In genomic region chr19:29865142-29865541, GRCm38 (mm10) we compare ENCODE assay signal across 30 mouse cellular contexts. TPM values are rescaled to one million over a fixed set of nuclear protein-coding genes. Genes with fewer than 3 reads are reported as not detected.
DNase-seq lines count a peak whose midpoint lies in the region; ATAC-seq lines count a peak whose summit lies in the region.
"Had no signal": no experiment of that assay in that cellular context is flagged by ENCODE, and none has a peak within 500 bp of the region (broad histone marks: within the 10 kb centered on the region; RNA-seq: fewer than 3 reads in every experiment).

No protein-coding gene starts in this region.

- no peaks in the 10 kb centered on the region for H3K4me1 ChIP-seq in liver, embryonic 12.5 days
- no peaks in the 10 kb centered on the region for H3K4me1 ChIP-seq in liver, embryonic 13.5 days (replicated peaks)
- H3K4me1 ChIP-seq in neural tube, embryonic 15.5 days, result no peaks in the 10 kb centered on the region
- H3K4me1 ChIP-seq: embryonic facial prominence, embryonic 13.5 days; forebrain, embryonic 12.5 days; heart, embryonic 10.5 days; hindbrain, embryonic 15.5 days; intestine, embryonic 15.5 days had no signal

- H3K27me3 ChIP-seq in liver, embryonic 12.5 days (replicated peaks), result 0 out of 2 replicates have a peak, but pooled peaks cover 4% of the 10 kb centered on the region
- H3K27me3 ChIP-seq in liver, embryonic 13.5 days, result no peaks in the 10 kb centered on the region
- H3K27me3 ChIP-seq in neural tube, embryonic 15.5 days (replicated peaks), result no peaks in the 10 kb centered on the region
- H3K27me3 ChIP-seq: embryonic facial prominence, embryonic 13.5 days; forebrain, embryonic 12.5 days; hindbrain, embryonic 15.5 days; intestine, embryonic 15.5 days; neural tube, embryonic 13.5 days had no signal

- no peaks in the 10 kb centered on the region for H3K36me3 ChIP-seq in liver, embryonic 12.5 days
- no peaks in the 10 kb centered on the region for H3K36me3 ChIP-seq in liver, embryonic 13.5 days
- H3K36me3 ChIP-seq in neural tube, embryonic 15.5 days, result no peaks in the 10 kb centered on the region
- H3K36me3 ChIP-seq: embryonic facial prominence, embryonic 13.5 days; forebrain, embryonic 12.5 days; heart, embryonic 10.5 days; hindbrain, embryonic 15.5 days; intestine, embryonic 15.5 days; midbrain, embryonic 10.5 days; neural tube, embryonic 13.5 days had no signal

- ATAC-seq in liver, embryonic 12.5 days, result peak; percentile 68
- ATAC-seq in liver, embryonic 13.5 days (ENCODE audit: low read depth), result peak; percentile 61
- no peak for ATAC-seq in megakaryocyte, adult 5-6 weeks (ENCODE audit: poor library complexity, severe bottlenecking)
- no peak for ATAC-seq in neural tube, embryonic 15.5 days (ENCODE audit: low FRiP score)
- ATAC-seq: intestine, embryonic 15.5 days; midbrain, embryonic 16.5 days; Patski had no signal

- WGBS in liver, embryonic 12.5 days (ENCODE audit: insufficient replicate concordance), result 42% methylated on average over 1 of the region's 1 CpGs
- WGBS in liver, embryonic 13.5 days (ENCODE audit: insufficient replicate concordance), result 45% methylated on average over 1 of the region's 1 CpGs
- WGBS in neural tube, embryonic 15.5 days, result 86% methylated on average over 1 of the region's 1 CpGs

- no peak overlapping the region for H3K4me3 ChIP-seq in liver, embryonic 12.5 days
- H3K4me3 ChIP-seq in liver, embryonic 13.5 days (replicated peaks), result no peak overlapping the region
- H3K4me3 ChIP-seq in neural tube, embryonic 15.5 days (replicated peaks), result no peak overlapping the region
- H3K4me3 ChIP-seq: embryonic facial prominence, embryonic 13.5 days; erythroblast, embryonic 14.5 days; forebrain, embryonic 12.5 days; heart, embryonic 10.5 days; hindbrain, embryonic 15.5 days; intestine, embryonic 15.5 days; midbrain, embryonic 10.5 days; myocyte; neural tube, embryonic 13.5 days had no signal

- no peak overlapping the region for H3K27ac ChIP-seq in liver, embryonic 12.5 days
- H3K27ac ChIP-seq in liver, embryonic 13.5 days, result no peak overlapping the region
- H3K27ac ChIP-seq in neural tube, embryonic 15.5 days (replicated peaks), result no peak overlapping the region
- H3K27ac ChIP-seq: embryonic facial prominence, embryonic 13.5 days; forebrain, embryonic 12.5 days; heart, embryonic 10.5 days; hindbrain, embryonic 15.5 days; intestine, embryonic 15.5 days; liver, embryonic 14.5 days; midbrain, embryonic 10.5 days; neural tube, embryonic 13.5 days had no signal

- no peak overlapping the region for H3K9ac ChIP-seq in liver, embryonic 12.5 days
- H3K9ac ChIP-seq in liver, embryonic 13.5 days, result no peak overlapping the region
- no peak overlapping the region for H3K9ac ChIP-seq in neural tube, embryonic 15.5 days (replicated peaks)
- H3K9ac ChIP-seq: embryonic facial prominence, embryonic 13.5 days; forebrain, embryonic 12.5 days; hindbrain, embryonic 15.5 days; intestine, embryonic 15.5 days; liver, embryonic 14.5 days; neural tube, embryonic 13.5 days had no signal

- H3K4me2 ChIP-seq in liver, embryonic 12.5 days, result no peak overlapping the region
- H3K4me2 ChIP-seq in liver, embryonic 13.5 days, result no peak overlapping the region
- H3K4me2 ChIP-seq in neural tube, embryonic 15.5 days, result no peak overlapping the region
- H3K4me2 ChIP-seq: embryonic facial prominence, embryonic 13.5 days; forebrain, embryonic 12.5 days; hindbrain, embryonic 15.5 days; intestine, embryonic 15.5 days; neural tube, embryonic 13.5 days had no signal

- H3K9me3 ChIP-seq in liver, embryonic 12.5 days (replicated peaks), result no peaks in the 10 kb centered on the region
- no peaks in the 10 kb centered on the region for H3K9me3 ChIP-seq in liver, embryonic 13.5 days (replicated peaks)
- no peaks in the 10 kb centered on the region for H3K9me3 ChIP-seq in neural tube, embryonic 15.5 days (replicated peaks)
- H3K9me3 ChIP-seq: embryonic facial prominence, embryonic 13.5 days; forebrain, embryonic 12.5 days; heart, embryonic 10.5 days; hindbrain, embryonic 15.5 days; intestine, embryonic 15.5 days; midbrain, embryonic 10.5 days; neural tube, embryonic 13.5 days had no signal

- DNase-seq in liver (no peak), WW6 (ENCODE audit: low read depth, low spot score) (peak; percentile 5)
- peak; percentile 3 for DNase-seq in liver, embryonic 13.5 days
- no peak for DNase-seq in spleen, adult 12 weeks (ENCODE audit: low spot score)
- DNase-seq: adrenal gland, postnatal 10 days; B cell, adult 2 months; cerebellum, adult 11 months; cerebellum, postnatal 25 days; embryo, embryonic 11 days; kidney, adult 9 months; kidney, postnatal 14 days; layer of hippocampus, postnatal 36 days; lung, postnatal 4 days; right cerebral cortex, adult 18-20 months had no signal

RNA-seq across cellular contexts. Expression of gene Ranbp6, which starts 52.4 kb away (rescaled TPM):
- 9.7 and 9.9 TPM in 2 replicates for polyA plus RNA-seq in liver, embryonic 12.5 days (2016; fragmentation: Nextera tagmentation; extraction: Ambion mirVana)
- polyA plus RNA-seq in liver, embryonic 13.5 days (2015; fragmentation: Nextera tagmentation; extraction: Ambion mirVana), result 6.6 and 8.6 TPM in 2 replicates
- total RNA-seq in megakaryocyte, adult 5-6 weeks (2015), result 9.3 and 11.7 TPM in 2 replicates
- 15.6 and 22.3 TPM in 2 replicates for total RNA-seq in megakaryocyte, adult 5-6 weeks (2017)
- polyA plus RNA-seq in neural tube, embryonic 15.5 days (2015; fragmentation: Nextera tagmentation; extraction: Ambion mirVana), result 41.9 and 46.5 TPM in 2 replicates

RNA-seq across cellular contexts. Expression of gene 9930021J03Rik, which starts 59.4 kb away (rescaled TPM):
- polyA plus RNA-seq in liver, embryonic 12.5 days (2016; fragmentation: Nextera tagmentation; extraction: Ambion mirVana), result 2.2 and 2.4 TPM in 2 replicates
- polyA plus RNA-seq in liver, embryonic 13.5 days (2015; fragmentation: Nextera tagmentation; extraction: Ambion mirVana), result 1.1 and 1.5 TPM in 2 replicates
- total RNA-seq in megakaryocyte, adult 5-6 weeks (2015), result 26.1 and 29.3 TPM in 2 replicates
- total RNA-seq in megakaryocyte, adult 5-6 weeks (2017), result 11.0 and 12.6 TPM in 2 replicates
- 5.5 and 5.6 TPM in 2 replicates for polyA plus RNA-seq in neural tube, embryonic 15.5 days (2015; fragmentation: Nextera tagmentation; extraction: Ambion mirVana)

RNA-seq across cellular contexts. Expression of gene Il33, which starts 59.8 kb away (rescaled TPM):
- polyA plus RNA-seq in liver, embryonic 12.5 days (2016; fragmentation: Nextera tagmentation; extraction: Ambion mirVana), result 0.64 and 0.73 TPM in 2 replicates
- polyA plus RNA-seq in liver, embryonic 13.5 days (2015; fragmentation: Nextera tagmentation; extraction: Ambion mirVana), result 0.93 and 1.8 TPM in 2 replicates
- total RNA-seq in megakaryocyte, adult 5-6 weeks (2015), result not detected in 2 replicates
- total RNA-seq in megakaryocyte, adult 5-6 weeks (2017), result not detected in 2 replicates
- polyA plus RNA-seq in neural tube, embryonic 15.5 days (2015; fragmentation: Nextera tagmentation; extraction: Ambion mirVana), result 5.0 and 6.0 TPM in 2 replicates
- total RNA-seq: hematopoietic stem cell, adult 5-6 weeks had no signal
- polyA plus RNA-seq: erythroblast, embryonic 14.5 days had no signal

Comparison
In these comparisons a context has a peak if more than half of its experiments do, and no peak if none do; other contexts are left out.
1. DNase-seq: peak in WW6 (single experiment) and liver, embryonic 13.5 days (single experiment); none in liver (single experiment) and spleen, adult 12 weeks (single experiment).
2. ATAC-seq: peak in liver, embryonic 12.5 days (single experiment) and liver, embryonic 13.5 days (single experiment); none in megakaryocyte, adult 5-6 weeks (single experiment) and neural tube, embryonic 15.5 days (single experiment).